Mouse (Mus musculus): ENCODE data around the gene Yipf2.
"Not testable (repeated sequence)": the region's sequence is repeated elsewhere in the genome, so short reads cannot be mapped to it uniquely, and the experiment has no call there.

The Yipf2 gene

DNA sequence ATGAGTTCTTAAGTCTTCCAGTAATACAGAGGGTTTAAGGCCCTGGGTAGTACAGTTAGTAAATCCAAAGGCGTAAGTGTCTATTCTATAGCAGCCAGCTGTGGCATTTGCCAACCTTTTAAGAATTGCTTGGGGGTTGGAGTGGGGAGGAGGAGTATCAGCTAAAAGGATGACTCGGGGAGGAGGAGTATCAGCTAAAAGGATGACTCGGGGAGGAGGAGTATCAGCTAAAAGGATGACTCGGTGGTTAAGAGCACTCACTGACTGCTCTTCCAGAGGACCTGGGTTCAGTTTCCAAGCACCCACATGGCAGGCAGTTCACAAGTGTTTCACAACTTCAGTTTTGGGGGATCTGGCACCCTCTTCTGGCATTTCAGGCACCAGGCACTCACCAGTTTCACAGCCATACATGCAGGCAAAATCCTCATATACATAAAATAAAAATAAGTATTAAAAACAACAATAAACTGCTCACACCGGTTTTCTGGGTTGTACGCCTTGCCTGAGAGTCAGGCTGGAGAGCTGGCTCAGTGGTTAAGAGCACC is 37.4 kb downstream of the Yipf2 start:
- DNase-seq = no peak

DNA sequence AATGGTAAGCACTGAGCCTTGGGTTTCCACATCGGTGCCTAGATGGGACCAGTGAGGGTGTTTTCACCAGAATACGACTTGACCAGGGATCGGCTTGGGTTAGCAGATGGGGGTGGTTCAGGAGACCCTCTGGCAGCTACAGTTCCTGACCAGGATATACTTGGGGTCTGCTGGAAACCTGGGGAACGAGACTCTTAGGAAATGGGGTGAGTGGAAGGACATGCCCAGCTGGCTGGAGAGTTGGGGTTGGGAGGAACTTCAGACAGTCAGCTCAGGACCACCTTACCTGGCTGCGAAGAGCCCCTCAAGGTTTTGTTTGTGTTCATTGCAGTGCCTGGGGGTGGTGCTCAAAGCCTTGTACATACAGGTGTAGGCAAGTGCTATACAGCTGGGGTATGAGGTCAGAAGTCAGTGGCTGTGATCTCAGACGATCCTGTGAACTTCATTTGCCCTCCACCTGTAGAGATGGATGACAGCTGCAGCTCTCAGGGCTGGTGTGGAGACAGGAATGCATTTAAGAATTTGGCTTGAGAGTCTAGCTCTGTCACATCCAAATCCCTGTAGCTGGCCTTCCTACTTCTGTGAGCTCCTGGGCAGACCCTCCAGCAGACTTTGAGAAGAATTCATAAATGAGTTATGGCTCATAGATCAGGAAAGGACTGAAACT is 38.9 kb downstream of the Yipf2 start:
- DNase-seq = no peak

GRCm38 (mm10) chr9:21551049-21551448 is 41.6 kb downstream of the Yipf2 start:
- no peak for DNase-seq

- peak; percentile 61 for DNase-seq
Observed at GRCm38 (mm10) chr9:21547075-21547941, 45.3 kb downstream of the Yipf2 start.

DNA sequence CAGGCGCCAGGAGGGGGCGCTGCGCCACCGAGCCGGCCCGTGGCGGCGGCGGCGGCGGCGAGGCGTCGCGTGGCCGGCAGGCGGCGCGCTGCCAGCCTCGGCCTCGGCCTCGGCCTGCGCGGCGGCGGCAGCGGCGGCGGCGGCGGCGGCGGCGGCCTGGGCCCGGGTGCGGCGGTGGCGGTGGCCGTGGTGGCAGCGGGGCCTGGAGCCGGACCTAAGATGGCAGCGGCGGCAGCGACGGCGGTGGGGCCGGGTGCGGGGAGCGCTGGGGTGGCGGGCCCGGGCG is 45.9 kb downstream of the Yipf2 start, which contains the start of gene Carm1:
TSS of gene Carm1 (plus strand) at position 106 of the 286 bp plus-strand sequence.
- DNase-seq = no peak

- peak; percentile 99 for DNase-seq
Observed at GRCm38 (mm10) chr9:21545916-21546788, 46.5 kb downstream of the Yipf2 start.

DNA sequence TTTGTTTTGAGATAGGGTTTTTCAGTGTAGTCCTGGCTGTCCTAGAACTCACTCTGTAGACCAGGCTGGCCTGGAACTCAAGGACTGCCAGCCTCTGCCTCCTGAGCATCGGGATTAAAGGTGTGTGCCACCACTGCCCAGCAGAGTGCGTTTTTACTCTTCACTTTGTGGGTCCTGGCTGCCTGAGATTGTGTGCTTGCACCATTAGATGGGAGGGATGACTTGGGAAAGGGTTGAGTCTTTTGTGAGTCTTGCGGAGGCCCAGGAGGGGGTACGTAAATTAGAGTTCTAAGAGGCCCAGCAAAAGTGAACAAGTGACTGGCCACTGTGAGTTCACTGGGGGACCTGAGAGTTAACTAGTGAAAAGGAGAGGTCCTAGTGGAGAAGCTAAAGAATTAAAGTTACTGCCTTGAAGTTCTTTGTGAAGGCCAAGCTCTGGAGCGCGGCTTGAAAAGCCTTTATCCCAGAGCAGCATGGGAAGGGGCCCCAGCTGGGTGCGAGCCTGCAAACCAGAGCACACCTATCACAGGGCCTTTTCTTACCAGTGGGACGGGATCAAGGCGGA is 47.2 kb downstream of the Yipf2 start:
- no peak for DNase-seq

DNA sequence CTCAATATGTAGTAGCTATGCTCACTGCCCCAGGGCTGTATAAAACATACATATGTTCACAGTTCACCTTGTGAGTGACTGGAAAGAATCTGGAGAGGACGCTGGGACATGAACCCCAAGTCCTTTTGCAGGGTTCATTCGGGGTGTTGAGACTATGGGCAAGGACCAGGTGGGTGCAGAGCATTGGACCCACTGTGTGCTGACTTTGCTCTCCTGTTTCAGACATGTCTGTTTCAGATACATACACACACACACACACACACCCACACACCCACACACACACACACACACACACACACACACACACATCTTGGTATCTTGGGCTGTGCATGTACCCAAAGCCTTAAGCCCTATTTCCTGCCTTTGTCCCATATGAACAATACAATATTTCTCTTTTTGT is 50.6 kb downstream of the Yipf2 start:
- DNase-seq = not testable (repeated sequence)

DNA sequence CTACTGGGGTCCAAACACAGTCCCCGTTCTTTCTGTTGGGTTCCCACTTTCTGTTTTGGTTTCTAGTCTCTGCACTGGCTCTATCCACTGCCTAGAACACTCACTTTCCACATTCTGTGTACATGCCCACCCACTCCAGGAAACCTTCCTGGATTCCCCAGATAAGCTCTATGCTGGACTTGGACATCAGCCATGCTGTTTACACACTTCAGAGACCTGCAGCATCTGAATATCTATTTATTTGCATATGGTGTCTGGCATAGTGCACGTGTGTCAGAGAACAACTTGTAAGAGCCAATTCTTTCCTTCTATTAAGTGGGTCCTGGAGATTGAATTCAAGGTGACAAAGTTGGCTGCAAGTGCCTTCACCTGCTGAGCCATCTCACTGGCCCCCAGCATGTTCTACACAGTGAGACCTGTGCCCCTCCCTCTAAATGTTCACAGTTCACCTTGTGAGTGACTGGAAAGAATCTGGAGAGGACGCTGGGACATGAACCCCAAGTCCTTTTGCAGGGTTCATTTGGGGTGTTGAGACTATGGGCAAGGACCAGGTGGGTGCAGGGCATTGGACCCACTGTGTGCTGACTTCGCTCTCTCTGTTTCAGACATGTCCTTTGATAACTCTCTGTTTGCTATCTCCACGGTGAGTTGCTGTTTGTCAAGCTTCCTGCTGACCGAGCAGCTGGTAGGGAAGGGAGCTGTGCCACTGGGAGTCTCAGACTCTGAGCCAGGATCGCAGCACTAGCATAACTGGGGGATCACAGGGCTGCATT is 52.5 kb downstream of the Yipf2 start:
- no peak for DNase-seq

Data from right cerebral cortex, adult 18-20 months (tissue).